Mouse (Mus musculus) liver, embryonic 14.5 days (tissue): Measurements from ENCODE around the gene Adam12.

Source experiments
- CTCF ChIP-seq: IDR thresholded peaks from 2 replicates; pipeline ENCODE4 v1.5.1; 2016; ENCODE audit warnings: antibody characterized with exemption, low read depth, control low read depth
- EP300 ChIP-seq: IDR thresholded peaks from 2 replicates; pipeline ENCODE4 v1.6.1; 2016; ENCODE audit warnings: antibody characterized with exemption, low read depth

- TF ChIP-seq CTCF (no peak), EP300 (no peak)
Observed at GRCm38 (mm10) chr7:133963501-133963900, 268.4 kb downstream of the Adam12 start.
